7 mouse cellular contexts compared by ENCODE assay signal in genomic region chr2:149830536-149831458, GRCm38 (mm10). TPM values are rescaled to one million over a fixed set of nuclear protein-coding genes. Genes with fewer than 3 reads are reported as not detected.
DNase-seq lines count a peak whose midpoint lies in the region; ATAC-seq and TF ChIP-seq lines count a peak whose summit lies in the region.

TSS of gene C530025M09Rik (minus strand) at chr2:149831213.

- H3K36me3 ChIP-seq in forebrain, embryonic 10.5 days (replicated peaks): no peaks in the 10 kb centered on the region
- H3K36me3 ChIP-seq in hindbrain, embryonic 11.5 days (ENCODE audit: control insufficient read depth, insufficient read depth, low read length): no peaks in the 10 kb centered on the region

- H3K4me3 ChIP-seq in forebrain, embryonic 10.5 days: peak within 1 kb of the TSS; percentile 71
- peak within 1 kb of the TSS; percentile 60 for H3K4me3 ChIP-seq in hindbrain, embryonic 11.5 days (ENCODE audit: low read depth, low read length)

- TF ChIP-seq POLR2A in brain, embryonic 14.5 days (IDR thresholded peaks at IDR 0.05; ENCODE audit: borderline replicate concordance, extremely low read depth, insufficient read depth, insufficient read length, poor library complexity, severe bottlenecking): peak; percentile 36; the same call in 1 of the 2 replicates

- intact Hi-C loops in left cerebral cortex, postnatal 36 days (cut with DNase I): loop anchor here (2.0 to 5.0 kb wide), 4 partner anchors 42 to 288 kb away; no protein-coding TSS in a partner anchor

- no peak for TF ChIP-seq CTCF in brain, embryonic 14.5 days (IDR thresholded peaks at IDR 0.05; ENCODE audit: borderline replicate concordance, extremely low read depth, insufficient read depth, insufficient read length)

- under 1% methylated on average over 79 of the region's 82 CpGs for WGBS in forebrain, embryonic 10.5 days
- WGBS in hindbrain, embryonic 11.5 days: under 1% methylated on average over 69 of the region's 82 CpGs

- H3K4me1 ChIP-seq in forebrain, embryonic 10.5 days: peaks cover 28% of the 10 kb centered on the region
- no peaks in the 10 kb centered on the region for H3K4me1 ChIP-seq in hindbrain, embryonic 11.5 days (replicated peaks; ENCODE audit: control insufficient read depth, insufficient read depth, low read length)

- no peaks in the 10 kb centered on the region for H3K9me3 ChIP-seq in forebrain, embryonic 10.5 days
- H3K9me3 ChIP-seq in hindbrain, embryonic 11.5 days (ENCODE audit: control insufficient read depth, low read length): no peaks in the 10 kb centered on the region

- ATAC-seq in hindbrain, embryonic 11.5 days (ENCODE audit: low FRiP score): peak; percentile 92

- H3K27me3 ChIP-seq in forebrain, embryonic 10.5 days (ENCODE audit: poor library complexity, severe bottlenecking): peaks cover 63% of the 10 kb centered on the region
- H3K27me3 ChIP-seq in hindbrain, embryonic 11.5 days (ENCODE audit: control insufficient read depth, insufficient read depth, low read length): peaks cover 21% of the 10 kb centered on the region

- H3K9ac ChIP-seq in hindbrain, embryonic 11.5 days (ENCODE audit: low read depth, low read length): peak within 1 kb of the TSS; percentile 66

- H3K27ac ChIP-seq in forebrain, embryonic 10.5 days: peak within 1 kb of the TSS; percentile 83
- no peak within 1 kb of the TSS for H3K27ac ChIP-seq in hindbrain, embryonic 11.5 days (ENCODE audit: low read depth, low read length)

- peak; percentile 86 for DNase-seq in ZHBTc4 (ENCODE audit: low read depth, low spot score)
- peak; percentile 79 for DNase-seq in brain, embryonic 14.5 days (ENCODE audit: low read depth)
- DNase-seq in forebrain, embryonic 10.5 days (ENCODE audit: extremely low spot score, low spot score): peak; percentile 62
- peak; percentile 69 for DNase-seq in hindbrain, embryonic 11.5 days (ENCODE audit: low spot score)
- peak; percentile 65 to 67 for DNase-seq in left cerebral cortex, postnatal 36 days (ENCODE audit: low spot score in 2 of 2)
- DNase-seq in neural tube, embryonic 10.5 days (ENCODE audit: extremely low spot score, low spot score): peak; percentile 77
- DNase-seq in urinary bladder, postnatal 14 days (ENCODE audit: low spot score): peak; percentile 25

- peak within 1 kb of the TSS; percentile 97 for H3K4me2 ChIP-seq in hindbrain, embryonic 11.5 days (replicated peaks; ENCODE audit: low read depth, low read length)

RNA-seq across cellular contexts. Expression of gene C530025M09Rik, which starts in this region (rescaled TPM):
- 0.22 and 0.53 TPM in 2 replicates for polyA plus RNA-seq in brain, embryonic 14.5 days (2012; rRNA removed)
- 0.31 TPM in 1 of 2 replicates, not detected in the other for polyA plus RNA-seq in forebrain, embryonic 10.5 days (2016; fragmentation: Nextera tagmentation; extraction: Ambion mirVana)
- 0.36 and 0.53 TPM in 2 replicates for polyA plus RNA-seq in hindbrain, embryonic 11.5 days (2014; fragmentation: Nextera tagmentation; extraction: Ambion mirVana)
- 1 to 10 TPM; 1.5 to 2.1 TPM for total RNA-seq in left cerebral cortex, postnatal 36 days (2021)

Comparison
In these comparisons a context has a peak if more than half of its experiments do, and no peak if none do; other contexts are left out.
1. Peak in DNase-seq in brain, embryonic 14.5 days; RNA of the gene not detected or under 1 TPM.
2. Peak in DNase-seq, H3K4me3 ChIP-seq and H3K27ac ChIP-seq in forebrain, embryonic 10.5 days; RNA of the gene not detected or under 1 TPM.
3. Peak in DNase-seq, ATAC-seq, H3K4me3 ChIP-seq, H3K9ac ChIP-seq and H3K4me2 ChIP-seq in hindbrain, embryonic 11.5 days; RNA of the gene not detected or under 1 TPM.
4. DNase-seq: peak in every context shown above with its lines; median percentile 86 in ZHBTc4; 79 in brain, embryonic 14.5 days; 77 in neural tube, embryonic 10.5 days; 69 in hindbrain, embryonic 11.5 days; 66 in left cerebral cortex, postnatal 36 days; 62 in forebrain, embryonic 10.5 days; 25 in urinary bladder, postnatal 14 days.